In the genomic region with DNA sequence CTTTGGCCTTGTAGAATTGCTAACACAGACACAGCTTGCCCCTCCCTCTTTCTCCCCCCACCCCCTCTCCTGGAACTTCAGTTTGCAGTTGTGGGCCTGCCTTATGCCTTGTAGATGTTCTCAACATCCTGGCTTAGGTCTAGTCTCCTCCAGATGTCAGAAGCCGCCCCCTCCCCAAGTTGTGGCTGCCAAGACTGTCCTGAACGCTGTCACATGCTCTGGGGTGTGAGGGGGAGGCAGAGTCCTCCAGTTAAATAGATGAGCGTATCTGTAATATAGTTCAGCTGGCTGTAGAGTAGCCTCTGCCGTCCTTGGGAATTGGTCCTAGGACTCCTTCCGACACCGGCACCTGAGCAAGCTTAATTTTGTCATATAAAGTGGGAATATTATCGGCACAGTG, we compare ENCODE assay signal across 26 mouse cellular contexts. TPM values are rescaled to one million over a fixed set of nuclear protein-coding genes. Genes with fewer than 3 reads are reported as not detected.
DNase-seq lines count a peak whose midpoint lies in the region; ATAC-seq and TF ChIP-seq lines count a peak whose summit lies in the region.
"Had no signal": no experiment of that assay in that cellular context is flagged by ENCODE, and none has a peak within 500 bp of the region (broad histone marks: within the 10 kb centered on the region; RNA-seq: fewer than 3 reads in every experiment).

No protein-coding gene starts in this region.

- no peak overlapping the region for H3K9ac ChIP-seq in kidney, embryonic 15.5 days
- H3K9ac ChIP-seq in lung, embryonic 16.5 days (ENCODE audit: low read length) = no peak overlapping the region
- H3K9ac ChIP-seq in stomach, embryonic 15.5 days = no peak overlapping the region
- H3K9ac ChIP-seq: embryonic facial prominence, embryonic 15.5 days; forebrain, embryonic 15.5 days; hindbrain, embryonic 15.5 days; intestine, embryonic 15.5 days; midbrain, embryonic 13.5 days had no signal

- no peaks in the 10 kb centered on the region for H3K9me3 ChIP-seq in kidney, embryonic 15.5 days (replicated peaks)
- H3K9me3 ChIP-seq in lung, embryonic 16.5 days (ENCODE audit: control insufficient read depth, low read length) = no peaks in the 10 kb centered on the region
- H3K9me3 ChIP-seq in stomach, embryonic 15.5 days = no peaks in the 10 kb centered on the region
- H3K9me3 ChIP-seq: embryonic facial prominence, embryonic 15.5 days; forebrain, embryonic 15.5 days; hindbrain, embryonic 15.5 days; intestine, embryonic 15.5 days; limb, embryonic 10.5 days; megakaryocyte, embryonic 14.5 days; midbrain, embryonic 13.5 days had no signal

- peak overlapping the region; percentile 66; the same call in 1 of the 2 replicates for H3K27ac ChIP-seq in gastrocnemius, adult 2 months
- peak overlapping the region; percentile 75; the same call in 1 of the 2 replicates for H3K27ac ChIP-seq in kidney, embryonic 15.5 days
- no peak overlapping the region for H3K27ac ChIP-seq in lung, embryonic 16.5 days (ENCODE audit: low read length)
- no peak overlapping the region; the same call in 1 of the 2 replicates for H3K27ac ChIP-seq in stomach, embryonic 15.5 days
- H3K27ac ChIP-seq: embryonic facial prominence, embryonic 15.5 days; forebrain, embryonic 15.5 days; hindbrain, embryonic 15.5 days; intestine, embryonic 15.5 days; layer of hippocampus, adult 2 months; limb, embryonic 10.5 days; midbrain, embryonic 13.5 days had no signal

- no peak overlapping the region for H3K4me3 ChIP-seq in gastrocnemius, adult 2 months
- no peak overlapping the region for H3K4me3 ChIP-seq in kidney, embryonic 15.5 days (replicated peaks)
- H3K4me3 ChIP-seq in lung, embryonic 16.5 days (ENCODE audit: low read length) = no peak overlapping the region
- H3K4me3 ChIP-seq in lung, adult 2 months (replicated peaks; ENCODE audit: extremely low read depth, low read depth, low read length) = no peak overlapping the region
- no peak overlapping the region for H3K4me3 ChIP-seq in stomach, embryonic 15.5 days (replicated peaks)
- H3K4me3 ChIP-seq: embryonic facial prominence, embryonic 15.5 days; forebrain, embryonic 15.5 days; hindbrain, embryonic 15.5 days; intestine, embryonic 15.5 days; layer of hippocampus, adult 2 months; limb, embryonic 10.5 days; midbrain, embryonic 13.5 days had no signal

- intact Hi-C loops in gastrocnemius, adult 2 months (cut with DNase I) = loop anchor here (10.0 kb wide), 1 partner anchor 165 kb away; no protein-coding TSS in a partner anchor

- WGBS in kidney, embryonic 15.5 days = 60% methylated on average over 7 of the region's 7 CpGs
- WGBS in lung, embryonic 16.5 days = 55% methylated on average over 7 of the region's 7 CpGs
- 79% methylated on average over 7 of the region's 7 CpGs for WGBS in lung, adult 2 months
- 55% methylated on average over 7 of the region's 7 CpGs for WGBS in stomach, embryonic 15.5 days

- 0 out of 2 replicates have a peak, but pooled peaks cover 1% of the 10 kb centered on the region for H3K27me3 ChIP-seq in kidney, embryonic 15.5 days
- no peaks in the 10 kb centered on the region for H3K27me3 ChIP-seq in lung, embryonic 16.5 days (ENCODE audit: control insufficient read depth, insufficient read depth, low read depth, low read length)
- H3K27me3 ChIP-seq in stomach, embryonic 15.5 days (replicated peaks) = no peaks in the 10 kb centered on the region
- H3K27me3 ChIP-seq: embryonic facial prominence, embryonic 15.5 days; forebrain, embryonic 15.5 days; hindbrain, embryonic 15.5 days; intestine, embryonic 15.5 days; megakaryocyte, embryonic 14.5 days had no signal

- peaks cover 56% of the 10 kb centered on the region for H3K4me1 ChIP-seq in kidney, embryonic 15.5 days
- peaks cover 20% of the 10 kb centered on the region for H3K4me1 ChIP-seq in lung, embryonic 16.5 days (replicated peaks; ENCODE audit: control insufficient read depth, insufficient read depth, low read length)
- H3K4me1 ChIP-seq in lung, adult 2 months (ENCODE audit: control insufficient read depth, insufficient read depth, low read length) = peaks cover 4% of the 10 kb centered on the region; the same call in 1 of the 2 replicates
- H3K4me1 ChIP-seq in stomach, embryonic 15.5 days = peaks cover 28% of the 10 kb centered on the region; the same call in 1 of the 2 replicates

- no peak for ATAC-seq in kidney, embryonic 15.5 days (replicated peaks; ENCODE audit: low FRiP score)
- ATAC-seq in lung, embryonic 16.5 days (ENCODE audit: low read depth) = peak; percentile 38; the same call in 1 of the 2 replicates
- peak; percentile 34; the same call in 1 of the 2 replicates for ATAC-seq in stomach, embryonic 15.5 days (ENCODE audit: insufficient read depth, low FRiP score, low read depth)
- ATAC-seq: forebrain, embryonic 15.5 days; intestine, embryonic 15.5 days; midbrain, embryonic 13.5 days had no signal

- no peak for TF ChIP-seq CTCF in gastrocnemius, adult 2 months (IDR thresholded peaks at IDR 0.05)
- no peak for TF ChIP-seq CTCF in lung, adult 2 months (IDR thresholded peaks at IDR 0.05; ENCODE audit: insufficient read depth, low read length)

- DNase-seq in gastrocnemius, adult 2 months = no peak
- DNase-seq in gastrocnemius, postnatal 10 days = no peak
- DNase-seq in kidney, postnatal 10 days = no peak
- DNase-seq in lung, adult 2 months = no peak
- DNase-seq: adrenal gland, postnatal 36 days; cerebellum, adult 11 months; gastrocnemius, postnatal 14 days; heart, adult 18-20 months; lung, postnatal 36 days; thymus, adult 2 months; thymus, postnatal 4 days had no signal

- no peaks in the 10 kb centered on the region for H3K36me3 ChIP-seq in kidney, embryonic 15.5 days
- no peaks in the 10 kb centered on the region for H3K36me3 ChIP-seq in lung, embryonic 16.5 days (ENCODE audit: control insufficient read depth, insufficient read depth, low read length)
- H3K36me3 ChIP-seq in stomach, embryonic 15.5 days = no peaks in the 10 kb centered on the region
- H3K36me3 ChIP-seq: embryonic facial prominence, embryonic 15.5 days; forebrain, embryonic 15.5 days; hindbrain, embryonic 15.5 days; intestine, embryonic 15.5 days; limb, embryonic 10.5 days; midbrain, embryonic 13.5 days had no signal

- no peak for TF ChIP-seq POLR2A in lung, adult 2 months (IDR thresholded peaks at IDR 0.05; ENCODE audit: borderline replicate concordance, extremely low read depth, low read depth, low read length)

- H3K4me2 ChIP-seq in kidney, embryonic 15.5 days = no peak overlapping the region
- no peak overlapping the region for H3K4me2 ChIP-seq in lung, embryonic 16.5 days (ENCODE audit: low read depth, low read length)
- H3K4me2 ChIP-seq in stomach, embryonic 15.5 days = no peak overlapping the region
- H3K4me2 ChIP-seq: embryonic facial prominence, embryonic 15.5 days; forebrain, embryonic 15.5 days; hindbrain, embryonic 15.5 days; intestine, embryonic 15.5 days; midbrain, embryonic 13.5 days had no signal

RNA-seq across cellular contexts. Expression of a gene that starts 6.6 kb away (rescaled TPM):
- 1 to 10 TPM; 1.9 to 3.8 TPM for total RNA-seq in gastrocnemius, adult 2 months (2021)
- total RNA-seq in gastrocnemius, postnatal 10 days (2021) = 1 to 10 TPM; 5.3 to 8.5 TPM
- polyA plus RNA-seq in kidney, embryonic 15.5 days (2015; fragmentation: Nextera tagmentation; extraction: Ambion mirVana) = 5.4 TPM in 2 replicates
- 2.6 and 3.2 TPM in 2 replicates for polyA plus RNA-seq in lung, embryonic 16.5 days (2015; fragmentation: Nextera tagmentation; extraction: Ambion mirVana)
- 19.4 and 22.8 TPM in 2 replicates for polyA plus RNA-seq in lung, adult 2 months (2012; rRNA removed)
- 3.8 TPM in 2 replicates for polyA plus RNA-seq in stomach, embryonic 15.5 days (2015; fragmentation: Nextera tagmentation; extraction: Ambion mirVana)

RNA-seq across cellular contexts. Expression of a gene that starts 7.8 kb away (rescaled TPM):
- total RNA-seq in gastrocnemius, adult 2 months (2021) = 1 to 10 TPM; 1.0 to 2.0 TPM
- under 1 TPM in 1 of 2 experiments, not detected in 1; 0.66 TPM for total RNA-seq in gastrocnemius, postnatal 10 days (2021)
- 0.42 TPM in 1 of 2 replicates, not detected in the other for polyA plus RNA-seq in kidney, embryonic 15.5 days (2015; fragmentation: Nextera tagmentation; extraction: Ambion mirVana)
- polyA plus RNA-seq in lung, embryonic 16.5 days (2015; fragmentation: Nextera tagmentation; extraction: Ambion mirVana) = 0.79 TPM in 1 of 2 replicates, not detected in the other
- polyA plus RNA-seq in lung, adult 2 months (2012; rRNA removed) = not detected in 2 replicates
- polyA plus RNA-seq in stomach, embryonic 15.5 days (2015; fragmentation: Nextera tagmentation; extraction: Ambion mirVana) = 0.53 and 1.1 TPM in 2 replicates
- total RNA-seq: common myeloid progenitor, adult 5-6 weeks; hematopoietic stem cell, adult 5-6 weeks; liver, adult 2 months had no signal
- polyA plus RNA-seq: embryonic facial prominence, embryonic 15.5 days; liver, adult 2 months; small intestine, adult 2 months had no signal

Comparison
In these comparisons a context has a peak if more than half of its experiments do, and no peak if none do; other contexts are left out.
1. H3K27ac ChIP-seq: peak in gastrocnemius, adult 2 months (single experiment) and kidney, embryonic 15.5 days (single experiment); none in lung, embryonic 16.5 days (single experiment) and stomach, embryonic 15.5 days (single experiment).